Mouse (Mus musculus) lung, postnatal 0 days (tissue): ENCODE results near the gene Ddx1. TPM values are rescaled to one million over a fixed set of nuclear protein-coding genes. Genes with fewer than 3 reads are reported as not detected.
"Not testable (repeated sequence)": the region's sequence is repeated elsewhere in the genome, so short reads cannot be mapped to it uniquely, and the experiment has no call there.

Source experiments
- ATAC-seq: fragments of 200-750 bp; cut with Nextera tagmentation; 2 replicates; pipeline ENCODE4 v1.8.0; 2017; ENCODE audit warnings: moderate library complexity
- DNase-seq: peaks from one replicate; pipeline ENCODE4 v3.0.0-alpha.2; 2016; ENCODE audit warnings: low spot score
- H3K27ac ChIP-seq: fragments of 300-500 bp; sonication (generic); 2 replicates; pipeline ENCODE4 v1.5.1; 2014; ENCODE audit warnings: antibody characterized with exemption, mild to moderate bottlenecking, low read length, mixed read lengths
- H3K27me3 ChIP-seq: fragments of 300-500 bp; sonication (generic); replicated peaks from 2 replicates; pipeline ENCODE4 v1.6.1; 2014; ENCODE audit warnings: low read length, mixed read lengths; ENCODE audit not compliant: insufficient read depth
- H3K36me3 ChIP-seq: fragments of 300-500 bp; sonication (generic); 2 replicates; pipeline ENCODE4 v1.6.1; 2014; ENCODE audit warnings: low read length, mixed read lengths; ENCODE audit not compliant: insufficient read depth
- H3K4me1 ChIP-seq: fragments of 300-500 bp; sonication (generic); 2 replicates; pipeline ENCODE4 v1.6.1; 2014; ENCODE audit warnings: antibody characterized with exemption, low read depth, low read length, mixed read lengths; ENCODE audit not compliant: insufficient read depth
- H3K4me2 ChIP-seq: fragments of 300-500 bp; sonication (generic); replicated peaks from 2 replicates; pipeline ENCODE4 v1.6.1; 2014; ENCODE audit warnings: low read depth, mild to moderate bottlenecking, low read length, moderate library complexity, mixed read lengths
- H3K4me3 ChIP-seq: fragments of 300-500 bp; sonication (generic); 2 replicates; pipeline ENCODE4 v1.5.1; 2014; ENCODE audit warnings: low read depth, low read length
- H3K9ac ChIP-seq: fragments of 300-500 bp; sonication (generic); replicated peaks from 2 replicates; pipeline ENCODE4 v1.6.1; 2014; ENCODE audit warnings: low read depth, mild to moderate bottlenecking
- H3K9me3 ChIP-seq: fragments of 300-500 bp; sonication (generic); 2 replicates; pipeline ENCODE4 v1.6.1; 2016; ENCODE audit warnings: low read length, mixed read lengths
- CTCF ChIP-seq: IDR thresholded peaks from 2 replicates; pipeline ENCODE4 v1.5.1; 2016; ENCODE audit warnings: antibody characterized with exemption, mild to moderate bottlenecking
- EP300 ChIP-seq: IDR thresholded peaks from 2 replicates; pipeline ENCODE4 v1.6.1; 2016; ENCODE audit warnings: antibody characterized with exemption, mild to moderate bottlenecking, control low read depth
- WGBS: fragments of 180-500 bp; shearing (Covaris S2); extraction: QIAGEN DNeasy Blood & Tissue Kit; methylation state at CpG from one replicate; pipeline ENCODE4 v1.1.7; 2014; 5-methylcytosine and 5-hydroxymethylcytosine counted together
- polyA plus RNA-seq: library from polyadenylated mRNA; unstranded; fragments of >200 nt; fragmentation: Nextera tagmentation; extraction: Ambion mirVana; gene quantifications from 2 replicates; pipeline ENCODE4 v1.2.1, GENCODE M21; 2015

Gene Ddx1
- polyA plus RNA-seq, 1 experiment from 2014 or later: 53.4 TPM

- Histone ChIP-seq H3K4me2 (no peak overlapping the region), H3K4me1 (no peaks in the 10 kb centered on the region), H3K36me3 (no peaks in the 10 kb centered on the region), H3K27me3 (no peaks in the 10 kb centered on the region), H3K9ac (no peak overlapping the region), H3K4me3 (no peak overlapping the region), H3K27ac (no peak overlapping the region), H3K9me3 (no peaks in the 10 kb centered on the region)
- ATAC-seq: no peak
- WGBS: 70% methylated on average over 3 of the region's 3 CpGs
- DNase-seq: no peak
- TF ChIP-seq EP300 (no peak), CTCF (no peak)
Observed at GRCm38 (mm10) chr12:13198157-13198556, 50.9 kb downstream of the Ddx1 start.

DNA sequence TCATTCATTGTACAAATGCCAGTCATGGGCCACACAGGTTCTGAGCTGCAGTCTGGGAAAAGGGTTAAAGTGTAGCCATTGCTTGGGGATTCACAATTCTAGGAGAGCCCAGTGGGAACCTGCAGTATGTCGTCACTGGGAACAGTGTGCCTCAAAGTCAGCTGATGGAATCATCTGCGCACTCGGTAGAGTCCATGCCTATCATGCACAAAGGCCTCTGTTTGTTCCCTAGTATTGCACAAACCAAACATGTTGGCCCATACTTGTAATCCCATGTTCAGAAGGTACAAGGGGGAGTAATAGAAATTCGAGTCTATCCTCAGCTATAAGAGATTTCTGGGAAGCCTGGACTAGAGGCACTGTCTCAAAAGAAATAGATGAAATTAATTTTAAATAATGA, 52.9 kb downstream of the Ddx1 start:
- Histone ChIP-seq H3K4me3 (no peak overlapping the region), H3K4me2 (no peak overlapping the region), H3K4me1 (no peaks in the 10 kb centered on the region), H3K9ac (no peak overlapping the region), H3K36me3 (no peaks in the 10 kb centered on the region), H3K27ac (no peak overlapping the region), H3K27me3 (no peaks in the 10 kb centered on the region), H3K9me3 (no peaks in the 10 kb centered on the region)
- no peak for ATAC-seq
- DNase-seq: no peak
- no peak for TF ChIP-seq EP300
- TF ChIP-seq CTCF: no peak
- 74% methylated on average over 4 of the region's 4 CpGs for WGBS

DNA sequence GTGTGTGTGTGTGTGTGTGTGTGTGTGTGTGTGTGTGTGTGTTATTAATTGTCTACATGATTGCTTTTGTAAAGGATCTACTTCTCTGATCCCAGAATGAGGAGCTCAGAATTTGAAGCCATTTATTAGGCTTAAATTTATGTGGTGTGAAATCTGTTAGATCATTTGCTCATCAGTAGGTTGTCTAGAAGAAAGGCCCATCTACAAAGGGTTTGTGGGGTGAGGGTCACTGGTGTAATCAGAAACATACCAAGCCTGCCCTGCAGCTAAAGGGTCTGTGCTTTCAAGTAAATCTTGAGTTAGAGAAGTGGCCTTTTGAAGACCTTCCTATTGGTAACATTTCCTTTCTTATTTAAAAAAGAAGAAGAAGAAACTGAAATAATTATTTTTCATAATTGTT, 53.5 kb downstream of the Ddx1 start:
- no peak overlapping the region for H3K9ac ChIP-seq
- no peak overlapping the region for H3K4me2 ChIP-seq
- no peaks in the 10 kb centered on the region for H3K4me1 ChIP-seq
- no peak for DNase-seq
- H3K4me3 ChIP-seq: no peak overlapping the region
- TF ChIP-seq EP300: no peak
- no peaks in the 10 kb centered on the region for H3K27me3 ChIP-seq
- H3K27ac ChIP-seq: no peak overlapping the region
- H3K36me3 ChIP-seq: no peaks in the 10 kb centered on the region
- no peak for ATAC-seq
- no peaks in the 10 kb centered on the region for H3K9me3 ChIP-seq

DNA sequence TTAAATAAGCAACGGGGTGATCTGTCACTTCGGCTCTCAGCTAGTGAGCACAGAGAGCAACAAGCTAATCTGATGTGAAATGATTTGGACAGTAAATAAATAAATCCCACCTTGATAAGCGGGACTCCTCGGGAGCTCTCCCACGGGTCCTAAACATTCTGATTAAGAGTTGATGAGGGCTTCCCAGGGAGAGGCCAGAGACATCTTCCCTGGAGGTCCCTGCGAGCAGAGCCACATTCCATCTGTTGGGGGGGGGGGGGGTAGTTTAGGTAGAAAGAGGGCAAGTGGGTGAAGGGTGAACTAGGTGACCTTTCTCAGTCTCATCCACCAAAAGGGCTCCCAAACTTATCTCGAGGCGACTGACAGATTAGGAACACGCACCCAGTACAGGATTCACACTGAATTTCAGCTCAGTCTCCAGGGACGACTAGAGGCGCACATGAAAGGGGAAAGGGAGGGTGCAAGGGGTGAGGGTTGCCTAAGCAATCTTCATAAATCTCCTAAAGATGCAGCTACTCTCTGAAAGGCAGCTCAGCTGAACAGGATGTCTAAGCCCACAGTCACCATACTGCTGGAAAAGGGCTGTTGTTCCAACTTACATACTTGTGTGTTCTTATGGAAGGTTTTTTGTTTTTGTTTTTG, 60.8 kb downstream of the Ddx1 start:
- Histone ChIP-seq H3K4me3 (no peak overlapping the region), H3K27ac (no peak overlapping the region), H3K9me3 (no peaks in the 10 kb centered on the region), H3K9ac (no peak overlapping the region), H3K4me2 (no peak overlapping the region), H3K36me3 (no peaks in the 10 kb centered on the region), H3K27me3 (no peaks in the 10 kb centered on the region), H3K4me1 (no peaks in the 10 kb centered on the region)
- ATAC-seq (no peak), DNase-seq (no peak)
- 26% methylated on average over 11 of the region's 11 CpGs for WGBS
- TF ChIP-seq CTCF: no peak
- no peak for TF ChIP-seq EP300

DNA sequence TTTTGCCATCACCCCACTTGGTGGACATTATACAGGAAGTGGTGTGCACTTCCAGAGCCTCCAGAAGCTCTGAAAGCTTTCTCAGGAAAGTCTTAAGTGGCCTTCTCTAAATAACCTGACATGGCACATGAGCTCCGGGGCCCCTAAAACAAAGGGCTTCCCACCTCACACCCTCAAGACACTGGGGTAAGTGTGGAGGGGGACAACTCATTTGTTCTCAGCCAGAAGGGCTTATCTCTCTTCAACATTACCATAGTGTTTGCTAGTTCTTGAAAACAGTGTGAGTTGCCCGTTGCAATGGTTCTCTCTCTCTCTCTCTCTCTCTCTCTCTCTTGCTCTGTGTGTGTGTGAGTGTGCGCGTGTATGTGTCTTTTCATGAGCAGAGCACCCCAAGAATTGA, 62.8 kb downstream of the Ddx1 start:
- Histone ChIP-seq H3K9ac (no peak overlapping the region), H3K36me3 (no peaks in the 10 kb centered on the region), H3K9me3 (no peaks in the 10 kb centered on the region), H3K27ac (no peak overlapping the region), H3K4me1 (peaks cover 6% of the 10 kb centered on the region; the same call in 1 of the 2 replicates), H3K4me2 (no peak overlapping the region), H3K4me3 (no peak overlapping the region), H3K27me3 (no peaks in the 10 kb centered on the region)
- no peak for DNase-seq
- 68% methylated on average over 4 of the region's 4 CpGs for WGBS
- no peak for TF ChIP-seq CTCF
- TF ChIP-seq EP300: no peak
- ATAC-seq: no peak

GRCm38 (mm10) chr12:13184873-13185361, 64.1 kb downstream of the Ddx1 start:
- Histone ChIP-seq H3K4me2 (no peak overlapping the region), H3K36me3 (no peaks in the 10 kb centered on the region), H3K9ac (no peak overlapping the region), H3K9me3 (no peaks in the 10 kb centered on the region), H3K27me3 (no peaks in the 10 kb centered on the region), H3K27ac (no peak overlapping the region), H3K4me1 (peaks cover 6% of the 10 kb centered on the region; the same call in 1 of the 2 replicates), H3K4me3 (no peak overlapping the region)
- TF ChIP-seq EP300: no peak
- no peak for TF ChIP-seq CTCF
- no peak for DNase-seq
- WGBS: 46% methylated on average over 11 of the region's 11 CpGs
- ATAC-seq: no peak

- not testable (repeated sequence) for H3K4me1 ChIP-seq, H3K27me3 ChIP-seq, ATAC-seq, H3K27ac ChIP-seq, H3K36me3 ChIP-seq, H3K4me3 ChIP-seq, H3K9me3 ChIP-seq, DNase-seq, H3K9ac ChIP-seq, H3K4me2 ChIP-seq
- 78% methylated on average over 4 of the region's 4 CpGs for WGBS
Observed at GRCm38 (mm10) chr12:13184136-13184535, 64.9 kb downstream of the Ddx1 start.
